Mouse (Mus musculus) pancreas, adult 10 weeks (tissue): Measurements from ENCODE around the gene Pramef8. TPM values are rescaled to one million over a fixed set of nuclear protein-coding genes. Genes with fewer than 3 reads are reported as not detected.

ENCODE experiments used
- polyA plus RNA-seq: library from polyadenylated mRNA; stranded (reverse); fragments of 350-450 nt; fragmentation: Illumina TruSeq; extraction: RNeasy Lipid Tissue Mini Kit (QIAGEN cat#74804); gene quantifications from one replicate; pipeline ENCODE4 v1.2.3, GENCODE M21; 2015; ENCODE audit warnings: low read depth, low replicate concordance; ENCODE audit not compliant: insufficient read depth

Gene Pramef8
- polyA plus RNA-seq, result 3.4 TPM

GRCm38 (mm10) chr4:143412219-143413092 lies at the start of gene Pramef8:
Gene Pramef8, plus strand, starts transcription at chr4:143412426.

DNA sequence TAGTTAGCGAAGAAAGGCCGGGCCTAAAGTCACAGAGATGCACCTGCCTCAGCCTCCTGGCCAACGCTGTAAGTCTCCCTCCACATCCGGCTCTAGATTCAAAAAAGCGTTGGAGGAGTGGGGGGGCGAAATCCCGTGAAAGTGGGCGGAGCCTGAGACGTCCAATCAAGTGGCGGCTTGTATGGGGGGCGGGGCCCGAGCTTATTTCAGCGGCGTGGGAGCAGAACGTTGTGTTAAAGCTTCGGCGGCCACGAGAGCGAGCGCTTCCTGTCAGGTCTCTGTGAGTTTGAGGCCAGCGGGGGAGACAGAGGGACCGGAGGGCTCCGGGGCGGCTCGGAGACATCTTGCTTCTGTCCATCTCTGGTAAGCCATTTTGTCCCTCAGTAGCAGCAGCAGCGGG lies 18.0 kb upstream of the Pramef8 start, which contains the start of gene Pramel1:
Pramel1 (plus strand) TSS at position 248 of the 400 bp plus-strand sequence.

GRCm38 (mm10) chr4:143450224-143450623 lies 38.0 kb downstream of the Pramef8 start, which contains the start of gene Oog4:
Gene Oog4, minus strand, starts transcription at chr4:143450324.

Other genes with a start within 250 kb of the Pramef8 start
- gene Prdm2, start 199.4 kb upstream of the Pramef8 start, polyA plus RNA-seq, result 6.5 TPM
- 8.8 TPM for gene Pdpn, start 112.9 kb upstream of the Pramef8 start, polyA plus RNA-seq
- not detected for gene Lrrc38, start 62.7 kb upstream of the Pramef8 start, polyA plus RNA-seq
- not detected for gene Pramel1, start 18.0 kb upstream of the Pramef8 start, polyA plus RNA-seq
- not detected for gene Oog4, start 37.9 kb downstream of the Pramef8 start, polyA plus RNA-seq
- not detected for gene Gm13043, start 98.9 kb downstream of the Pramef8 start, polyA plus RNA-seq
- not detected for gene Gm13040, start 123.5 kb downstream of the Pramef8 start, polyA plus RNA-seq
- not detected for gene BC080695, start 139.3 kb downstream of the Pramef8 start, polyA plus RNA-seq
- gene Gm13057, start 139.3 kb downstream of the Pramef8 start, polyA plus RNA-seq, result not detected
- gene Gm13083, start 202.6 kb downstream of the Pramef8 start, polyA plus RNA-seq, result not detected
- gene Gm13088, start 244.8 kb downstream of the Pramef8 start, polyA plus RNA-seq, result not detected